Mouse (Mus musculus): ENCODE data around the gene 4930430F08Rik. TPM values are rescaled to one million over a fixed set of nuclear protein-coding genes. Genes with fewer than 3 reads are reported as not detected.
"Not testable (repeated sequence)": the region's sequence is repeated elsewhere in the genome, so short reads cannot be mapped to it uniquely, and the experiment has no call there.

The 4930430F08Rik gene
- total RNA-seq, 2 experiments from 2014 or later: 22.7 to 27.2 TPM

- no peak overlapping the region for H3K27ac ChIP-seq
- TF ChIP-seq CTCF (conservative IDR thresholded peaks at IDR 0.05): no peak
- H3K4me3 ChIP-seq: no peak overlapping the region
- DNase-seq (ENCODE audit: low spot score in 2 of 2): no peak
Observed at GRCm38 (mm10) chr10:100574505-100575149, 15.6 kb downstream of the 4930430F08Rik start.

DNA sequence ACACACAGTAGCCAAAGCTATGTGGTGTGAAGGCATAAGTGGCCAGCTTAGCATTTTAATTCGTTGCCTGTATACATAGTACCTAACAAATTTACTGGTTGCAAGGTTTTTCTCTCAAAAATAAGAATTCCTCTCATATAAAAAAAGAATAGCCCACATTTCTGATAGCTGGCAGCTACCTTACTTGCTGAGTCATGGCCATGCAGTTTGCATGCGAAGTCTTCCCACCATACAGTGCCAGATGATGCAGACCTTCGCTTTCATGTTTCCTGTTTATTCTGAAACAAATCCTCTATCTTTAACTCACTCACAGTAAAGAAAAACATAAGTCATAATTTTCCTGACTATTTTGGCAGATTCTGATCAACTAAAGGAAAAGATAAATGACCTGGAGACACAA is 18.5 kb downstream of the 4930430F08Rik start:
- H3K27ac ChIP-seq: no peak overlapping the region; the same call in 1 of the 2 replicates
- TF ChIP-seq CTCF (conservative IDR thresholded peaks at IDR 0.05): no peak
- no peak for DNase-seq (ENCODE audit: low spot score in 2 of 2)
- no peak overlapping the region for H3K4me3 ChIP-seq

- H3K27ac ChIP-seq: no peak overlapping the region
- H3K4me3 ChIP-seq: no peak overlapping the region
- no peak for DNase-seq (ENCODE audit: low spot score in 2 of 2)
- TF ChIP-seq CTCF (conservative IDR thresholded peaks at IDR 0.05): no peak
Observed at GRCm38 (mm10) chr10:100564112-100564511, 26.1 kb downstream of the 4930430F08Rik start.

- H3K4me3 ChIP-seq; H3K27ac ChIP-seq; DNase-seq (ENCODE audit: low spot score in 2 of 2): not testable (repeated sequence)
Observed at GRCm38 (mm10) chr10:100560194-100560883, 29.9 kb downstream of the 4930430F08Rik start.

DNA sequence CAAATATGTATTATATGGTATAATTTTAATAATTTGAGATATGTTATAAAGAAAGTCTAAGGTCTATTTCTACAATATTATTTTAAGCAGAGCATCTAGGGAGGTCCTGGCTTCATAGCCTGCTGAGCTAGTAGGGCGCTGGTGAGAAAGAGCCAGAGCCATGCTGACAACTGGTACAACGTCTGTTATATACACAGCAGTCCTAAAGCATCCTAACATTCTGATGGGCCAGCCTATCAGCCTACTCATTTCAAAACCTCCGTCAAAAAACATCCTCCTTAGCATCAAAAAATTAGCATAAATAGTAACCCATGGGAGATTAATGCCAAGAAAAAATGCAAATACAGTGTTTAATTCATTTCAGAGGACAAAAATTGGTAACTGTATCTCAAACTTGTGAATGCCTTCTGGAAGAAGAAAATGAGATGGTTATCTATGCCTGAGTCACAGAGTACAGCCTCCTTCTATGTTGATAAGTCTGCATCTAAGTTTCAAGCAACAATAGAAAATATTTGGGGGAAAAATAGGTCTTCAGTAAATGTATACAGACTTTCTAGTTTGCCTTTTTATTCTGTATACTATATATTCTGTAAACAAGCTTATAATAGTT is 33.6 kb downstream of the 4930430F08Rik start:
- no peak for DNase-seq (ENCODE audit: low spot score in 2 of 2)
- H3K4me3 ChIP-seq: no peak overlapping the region
- H3K27ac ChIP-seq: no peak overlapping the region
- TF ChIP-seq CTCF (conservative IDR thresholded peaks at IDR 0.05): no peak

GRCm38 (mm10) chr10:100524499-100525390 is 65.5 kb downstream of the 4930430F08Rik start:
- no peak for DNase-seq (ENCODE audit: low spot score in 2 of 2)
- no peak overlapping the region for H3K27ac ChIP-seq
- H3K4me3 ChIP-seq: no peak overlapping the region
- no peak for TF ChIP-seq CTCF (conservative IDR thresholded peaks at IDR 0.05)

DNA sequence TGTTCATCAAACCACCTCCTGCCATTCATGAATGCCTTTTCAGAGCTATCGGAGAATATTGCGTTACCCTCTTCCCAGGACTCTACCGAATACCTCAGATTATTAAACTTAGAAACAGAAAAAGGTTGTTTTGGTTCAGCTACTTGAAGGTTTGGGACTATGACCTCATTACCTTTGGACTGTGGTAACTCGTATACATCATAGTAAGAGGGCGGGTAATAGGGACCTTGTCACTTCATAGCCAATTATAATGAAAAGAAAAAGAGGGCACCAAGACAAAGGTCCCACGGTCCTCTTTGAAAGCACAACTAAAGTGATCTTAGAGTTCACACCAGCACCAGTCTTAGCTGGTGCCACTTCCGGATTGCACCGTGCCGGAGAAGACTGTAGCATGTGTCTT is 67.9 kb downstream of the 4930430F08Rik start:
- H3K27ac ChIP-seq: no peak overlapping the region
- no peak for DNase-seq (ENCODE audit: low spot score in 2 of 2)
- no peak overlapping the region for H3K4me3 ChIP-seq
- TF ChIP-seq CTCF (conservative IDR thresholded peaks at IDR 0.05): no peak

Other genes starting within 250 kb of the 4930430F08Rik start
- gene Gm4302, start 249.6 kb downstream of the 4930430F08Rik start, total RNA-seq (2021): not detected
- gene Gm4303, start 244.5 kb downstream of the 4930430F08Rik start, total RNA-seq (2021): not detected
- gene Gm4305, start 239.3 kb downstream of the 4930430F08Rik start, total RNA-seq (2021): not detected
- not detected for gene Gm4307, start 229.1 kb downstream of the 4930430F08Rik start, total RNA-seq (2021)
- not detected for gene Gm4312, start 207.9 kb downstream of the 4930430F08Rik start, total RNA-seq (2021)
- 10 to 100 TPM in 1 of 2 experiments, 1 to 10 TPM in 1; 9.8 to 12.0 TPM for gene Tmtc3, start 103.1 kb downstream of the 4930430F08Rik start, total RNA-seq (2021)
- 10 to 100 TPM; 13.4 to 14.9 TPM for gene Cep290, start 102.9 kb downstream of the 4930430F08Rik start, total RNA-seq (2021)
- gene 1700017N19Rik, start 61 bp upstream of the 4930430F08Rik start, total RNA-seq (2021): not detected

Measured in layer of hippocampus, adult 2 months (tissue).